Mouse (Mus musculus): ENCODE measurements at regions not wholly inside any gene's neighbourhood (a gene's known extent, or its start where the extent isn't known, plus 50 kb on each side); places are given as distances from the start of the nearest gene placed in this dataset.
A peak's percentile ranks its signal among the peaks of the same experiment; 100 is the strongest.

GRCm38 (mm10) chr15:97603492-97603891, 102.1 kb downstream of the Rpap3 start:
- H3K4me3 ChIP-seq (ENCODE audit: low read length) = no peak overlapping the region
- 0 out of 2 replicates have a peak, but pooled peaks cover 6% of the 10 kb centered on the region for H3K4me1 ChIP-seq (ENCODE audit: insufficient read depth, low read length)
- no peak for ATAC-seq (ENCODE audit: low FRiP score, low TSS enrichment)
- no peaks in the 10 kb centered on the region for H3K27me3 ChIP-seq (ENCODE audit: insufficient read depth, low read length)
- H3K9ac ChIP-seq (replicated peaks; ENCODE audit: low read length) = no peak overlapping the region
- WGBS = 68% methylated on average over 6 of the region's 6 CpGs
- H3K9me3 ChIP-seq (ENCODE audit: low read length) = no peaks in the 10 kb centered on the region
- H3K4me2 ChIP-seq (replicated peaks; ENCODE audit: low read depth, low read length) = no peak overlapping the region
- H3K36me3 ChIP-seq (ENCODE audit: insufficient read depth, low read length) = no peaks in the 10 kb centered on the region
- H3K27ac ChIP-seq (ENCODE audit: low read length) = no peak overlapping the region

GRCm38 (mm10) chr15:97598270-97598669, 107.4 kb downstream of the Rpap3 start:
- no peaks in the 10 kb centered on the region for H3K36me3 ChIP-seq (ENCODE audit: insufficient read depth, low read length)
- H3K4me2 ChIP-seq (replicated peaks; ENCODE audit: low read depth, low read length) = no peak overlapping the region
- ATAC-seq (ENCODE audit: low FRiP score, low TSS enrichment) = no peak
- no peak overlapping the region for H3K27ac ChIP-seq (ENCODE audit: low read length)
- H3K4me3 ChIP-seq (ENCODE audit: low read length) = no peak overlapping the region
- no peaks in the 10 kb centered on the region for H3K27me3 ChIP-seq (ENCODE audit: insufficient read depth, low read length)
- H3K9me3 ChIP-seq (ENCODE audit: low read length) = no peaks in the 10 kb centered on the region
- 56% methylated on average over 8 of the region's 8 CpGs for WGBS
- H3K4me1 ChIP-seq (ENCODE audit: insufficient read depth, low read length) = peaks cover 11% of the 10 kb centered on the region; the same call in 1 of the 2 replicates
- H3K9ac ChIP-seq (replicated peaks; ENCODE audit: low read length) = no peak overlapping the region

- Histone ChIP-seq H3K27ac (ENCODE audit: low read length) (peak overlapping the region; percentile 54; the same call in 1 of the 2 replicates), H3K4me3 (ENCODE audit: low read length) (no peak overlapping the region), H3K36me3 (ENCODE audit: insufficient read depth, low read length) (no peaks in the 10 kb centered on the region), H3K9me3 (ENCODE audit: low read length) (no peaks in the 10 kb centered on the region), H3K4me1 (ENCODE audit: insufficient read depth, low read length) (peaks cover 11% of the 10 kb centered on the region; the same call in 1 of the 2 replicates), H3K4me2 (replicated peaks; ENCODE audit: low read depth, low read length) (no peak overlapping the region), H3K9ac (replicated peaks; ENCODE audit: low read length) (no peak overlapping the region), H3K27me3 (ENCODE audit: insufficient read depth, low read length) (no peaks in the 10 kb centered on the region)
- ATAC-seq (ENCODE audit: low FRiP score, low TSS enrichment) = peak; percentile 72
- 29% methylated on average over 8 of the region's 8 CpGs for WGBS
Measured at GRCm38 (mm10) chr15:97596514-97597081, 109.0 kb downstream of the Rpap3 start.

GRCm38 (mm10) chr15:97595284-97595796, 110.3 kb downstream of the Rpap3 start:
- no peak overlapping the region for H3K4me2 ChIP-seq (replicated peaks; ENCODE audit: low read depth, low read length)
- no peak overlapping the region for H3K4me3 ChIP-seq (ENCODE audit: low read length)
- H3K9me3 ChIP-seq (ENCODE audit: low read length) = no peaks in the 10 kb centered on the region
- peaks cover 16% of the 10 kb centered on the region; the same call in 1 of the 2 replicates for H3K4me1 ChIP-seq (ENCODE audit: insufficient read depth, low read length)
- no peak for ATAC-seq (ENCODE audit: low FRiP score, low TSS enrichment)
- H3K36me3 ChIP-seq (ENCODE audit: insufficient read depth, low read length) = no peaks in the 10 kb centered on the region
- H3K27me3 ChIP-seq (ENCODE audit: insufficient read depth, low read length) = no peaks in the 10 kb centered on the region
- H3K9ac ChIP-seq (replicated peaks; ENCODE audit: low read length) = no peak overlapping the region
- peak overlapping the region; percentile 54 for H3K27ac ChIP-seq (ENCODE audit: low read length)
- 86% methylated on average over 6 of the region's 6 CpGs for WGBS

GRCm38 (mm10) chr15:97593781-97594600, 111.6 kb downstream of the Rpap3 start:
- 42% methylated on average over 11 of the region's 11 CpGs for WGBS
- no peak overlapping the region for H3K4me3 ChIP-seq (ENCODE audit: low read length)
- H3K36me3 ChIP-seq (ENCODE audit: insufficient read depth, low read length) = no peaks in the 10 kb centered on the region
- H3K4me2 ChIP-seq (replicated peaks; ENCODE audit: low read depth, low read length) = no peak overlapping the region
- peak overlapping the region; percentile 46 for H3K27ac ChIP-seq (ENCODE audit: low read length)
- no peaks in the 10 kb centered on the region for H3K9me3 ChIP-seq (ENCODE audit: low read length)
- H3K4me1 ChIP-seq (ENCODE audit: insufficient read depth, low read length) = peaks cover 16% of the 10 kb centered on the region; the same call in 1 of the 2 replicates
- no peak overlapping the region for H3K9ac ChIP-seq (replicated peaks; ENCODE audit: low read length)
- ATAC-seq (ENCODE audit: low FRiP score, low TSS enrichment) = no peak
- H3K27me3 ChIP-seq (ENCODE audit: insufficient read depth, low read length) = no peaks in the 10 kb centered on the region

- no peak overlapping the region for H3K27ac ChIP-seq (ENCODE audit: low read length)
- H3K4me3 ChIP-seq (ENCODE audit: low read length) = no peak overlapping the region
- no peak overlapping the region for H3K4me2 ChIP-seq (replicated peaks; ENCODE audit: low read depth, low read length)
- 90% methylated on average over 11 of the region's 11 CpGs for WGBS
- H3K9ac ChIP-seq (replicated peaks; ENCODE audit: low read length) = no peak overlapping the region
- H3K9me3 ChIP-seq (ENCODE audit: low read length) = no peaks in the 10 kb centered on the region
- H3K36me3 ChIP-seq (ENCODE audit: insufficient read depth, low read length) = no peaks in the 10 kb centered on the region
- H3K4me1 ChIP-seq (ENCODE audit: insufficient read depth, low read length) = peaks cover 16% of the 10 kb centered on the region; the same call in 1 of the 2 replicates
- no peaks in the 10 kb centered on the region for H3K27me3 ChIP-seq (ENCODE audit: insufficient read depth, low read length)
- ATAC-seq (ENCODE audit: low FRiP score, low TSS enrichment) = no peak
Measured at GRCm38 (mm10) chr15:97592786-97593185, 112.8 kb downstream of the Rpap3 start.

GRCm38 (mm10) chr15:97591406-97591805, 114.2 kb downstream of the Rpap3 start:
- Histone ChIP-seq H3K36me3 (ENCODE audit: insufficient read depth, low read length) (no peaks in the 10 kb centered on the region), H3K4me2 (replicated peaks; ENCODE audit: low read depth, low read length) (no peak overlapping the region), H3K9ac (replicated peaks; ENCODE audit: low read length) (no peak overlapping the region), H3K9me3 (ENCODE audit: low read length) (no peaks in the 10 kb centered on the region), H3K27me3 (ENCODE audit: insufficient read depth, low read length) (no peaks in the 10 kb centered on the region), H3K4me1 (ENCODE audit: insufficient read depth, low read length) (peaks cover 16% of the 10 kb centered on the region; the same call in 1 of the 2 replicates), H3K27ac (ENCODE audit: low read length) (no peak overlapping the region; the same call in 1 of the 2 replicates), H3K4me3 (ENCODE audit: low read length) (no peak overlapping the region)
- WGBS = 73% methylated on average over 4 of the region's 4 CpGs
- ATAC-seq (ENCODE audit: low FRiP score, low TSS enrichment) = no peak

GRCm38 (mm10) chr15:97590732-97591292, 114.8 kb downstream of the Rpap3 start:
- peak overlapping the region; percentile 47 for H3K27ac ChIP-seq (ENCODE audit: low read length)
- no peak for ATAC-seq (ENCODE audit: low FRiP score, low TSS enrichment)
- H3K9ac ChIP-seq (replicated peaks; ENCODE audit: low read length) = no peak overlapping the region

GRCm38 (mm10) chr15:97587571-97588205, 117.9 kb downstream of the Rpap3 start:
- H3K4me2 ChIP-seq (replicated peaks; ENCODE audit: low read depth, low read length) = no peak overlapping the region
- H3K4me1 ChIP-seq (ENCODE audit: insufficient read depth, low read length) = peaks cover 5% of the 10 kb centered on the region; the same call in 1 of the 2 replicates
- no peak overlapping the region for H3K27ac ChIP-seq (ENCODE audit: low read length)
- no peaks in the 10 kb centered on the region for H3K27me3 ChIP-seq (ENCODE audit: insufficient read depth, low read length)
- H3K9ac ChIP-seq (replicated peaks; ENCODE audit: low read length) = no peak overlapping the region
- ATAC-seq (ENCODE audit: low FRiP score, low TSS enrichment) = no peak
- no peak overlapping the region for H3K4me3 ChIP-seq (ENCODE audit: low read length)
- no peaks in the 10 kb centered on the region for H3K9me3 ChIP-seq (ENCODE audit: low read length)
- WGBS = 81% methylated on average over 5 of the region's 5 CpGs
- no peaks in the 10 kb centered on the region for H3K36me3 ChIP-seq (ENCODE audit: insufficient read depth, low read length)

More at GRCm38 (mm10) chr15:97590732-97591292, 114.8 kb downstream of the Rpap3 start:
- Histone ChIP-seq H3K4me3 (ENCODE audit: low read length) (no peak overlapping the region), H3K36me3 (ENCODE audit: insufficient read depth, low read length) (no peaks in the 10 kb centered on the region), H3K9me3 (ENCODE audit: low read length) (no peaks in the 10 kb centered on the region), H3K27me3 (ENCODE audit: insufficient read depth, low read length) (no peaks in the 10 kb centered on the region), H3K4me1 (ENCODE audit: insufficient read depth, low read length) (peaks cover 11% of the 10 kb centered on the region; the same call in 1 of the 2 replicates), H3K4me2 (replicated peaks; ENCODE audit: low read depth, low read length) (no peak overlapping the region)
- 61% methylated on average over 7 of the region's 7 CpGs for WGBS
